Mouse (Mus musculus) gastrocnemius, adult 2 months (tissue): ENCODE measurements around the gene Prdm10. TPM values are rescaled to one million over a fixed set of nuclear protein-coding genes. Genes with fewer than 3 reads are reported as not detected.

ENCODE experiments used
- DNase-seq: peaks from one replicate; pipeline ENCODE4 v3.0.0; 2022
- H3K27ac ChIP-seq: fragments of 200-600 bp; 2 replicates; pipeline ENCODE4 v1.8.1; 2022; ENCODE audit warnings: mild to moderate bottlenecking
- H3K4me3 ChIP-seq: fragments of 200-600 bp; 2 replicates; pipeline ENCODE4 v1.8.1; 2022; ENCODE audit warnings: mild to moderate bottlenecking, moderate library complexity
- CTCF ChIP-seq: fragments of 200-600 bp; IDR thresholded peaks from 2 replicates; pipeline ENCODE4 v1.8.1; 2022; ENCODE audit warnings: antibody characterized with exemption, mild to moderate bottlenecking, moderate library complexity
- intact Hi-C: fragments of 180-260 bp; cut with DNase I; formaldehyde crosslinking; loops from one replicate; pipeline ENCODE4 v1.15.1; 2025
- total RNA-seq, 2 experiments: library from RNA; stranded (reverse); gene quantifications; 2 replicates each; pipeline ENCODE4 v1.2.3; 2021

Gene Prdm10
- total RNA-seq, 2 experiments from 2014 or later = 4.4 to 4.8 TPM

GRCm38 (mm10) chr9:31320734-31321133 is 40.4 kb downstream of the Prdm10 start:
- intact Hi-C loops = no loop called here
- DNase-seq = no peak

GRCm38 (mm10) chr9:31321526-31321925 is 41.2 kb downstream of the Prdm10 start:
- Histone ChIP-seq H3K27ac (no peak overlapping the region), H3K4me3 (no peak overlapping the region)
- intact Hi-C loops = no loop called here
- no peak for DNase-seq
- TF ChIP-seq CTCF = no peak

More at GRCm38 (mm10) chr9:31320734-31321133, 40.4 kb downstream of the Prdm10 start:
- no peak overlapping the region for H3K4me3 ChIP-seq
- no peak for TF ChIP-seq CTCF
- H3K27ac ChIP-seq = no peak overlapping the region

- intact Hi-C loops = no loop called here
These were observed 41.8 kb downstream of the Prdm10 start for GRCm38 (mm10) chr9:31322090-31322489.

GRCm38 (mm10) chr9:31330816-31331215 is 50.5 kb downstream of the Prdm10 start:
- TF ChIP-seq CTCF = no peak
- DNase-seq = no peak
- intact Hi-C loops = no loop called here
- Histone ChIP-seq H3K4me3 (no peak overlapping the region), H3K27ac (no peak overlapping the region)

More at GRCm38 (mm10) chr9:31322090-31322489, 41.8 kb downstream of the Prdm10 start:
- no peak overlapping the region for H3K27ac ChIP-seq
- H3K4me3 ChIP-seq = no peak overlapping the region
- TF ChIP-seq CTCF = no peak
- DNase-seq = no peak

- H3K27ac ChIP-seq = no peak overlapping the region
- DNase-seq = no peak
- TF ChIP-seq CTCF = no peak
- intact Hi-C loops = no loop called here
- no peak overlapping the region for H3K4me3 ChIP-seq
These were observed 50.9 kb downstream of the Prdm10 start for GRCm38 (mm10) chr9:31331246-31331645.

- intact Hi-C loops = no loop called here
- peak; percentile 43 for TF ChIP-seq CTCF
- no peak for DNase-seq
- no peak overlapping the region for H3K4me3 ChIP-seq
- H3K27ac ChIP-seq = no peak overlapping the region
These were observed 51.6 kb downstream of the Prdm10 start for GRCm38 (mm10) chr9:31331906-31332305.

- TF ChIP-seq CTCF = no peak
- intact Hi-C loops = no loop called here
These were observed 52.5 kb downstream of the Prdm10 start for GRCm38 (mm10) chr9:31332826-31333225.

GRCm38 (mm10) chr9:31334991-31335390 is 54.7 kb downstream of the Prdm10 start:
- intact Hi-C loops = no loop called here
- no peak for TF ChIP-seq CTCF
- DNase-seq = no peak
- Histone ChIP-seq H3K4me3 (no peak overlapping the region), H3K27ac (no peak overlapping the region)

More at GRCm38 (mm10) chr9:31332826-31333225, 52.5 kb downstream of the Prdm10 start:
- H3K4me3 ChIP-seq = no peak overlapping the region
- no peak overlapping the region for H3K27ac ChIP-seq
- DNase-seq = no peak

GRCm38 (mm10) chr9:31344289-31344831 is 64.0 kb downstream of the Prdm10 start:
- intact Hi-C loops = no loop called here
- DNase-seq = no peak
- no peak overlapping the region for H3K4me3 ChIP-seq
- no peak overlapping the region for H3K27ac ChIP-seq
- no peak for TF ChIP-seq CTCF

- no peak overlapping the region for H3K4me3 ChIP-seq
- intact Hi-C loops = no loop called here
- no peak for DNase-seq
- H3K27ac ChIP-seq = no peak overlapping the region
- no peak for TF ChIP-seq CTCF
These were observed 66.3 kb downstream of the Prdm10 start for GRCm38 (mm10) chr9:31346575-31347080.

GRCm38 (mm10) chr9:31348458-31348857 is 68.1 kb downstream of the Prdm10 start:
- no peak for TF ChIP-seq CTCF
- DNase-seq = no peak
- intact Hi-C loops = no loop called here
- Histone ChIP-seq H3K27ac (no peak overlapping the region), H3K4me3 (no peak overlapping the region)

GRCm38 (mm10) chr9:31348915-31349314 is 68.6 kb downstream of the Prdm10 start:
- peak; percentile 97 for TF ChIP-seq CTCF
- H3K4me3 ChIP-seq = no peak overlapping the region
- intact Hi-C loops = loop anchor here (1.0 kb wide), 1 partner anchor 198 kb away; no protein-coding TSS in a partner anchor
- no peak overlapping the region for H3K27ac ChIP-seq
- peak; percentile 80 for DNase-seq

GRCm38 (mm10) chr9:31352716-31353115 is 72.4 kb downstream of the Prdm10 start:
- Histone ChIP-seq H3K27ac (no peak overlapping the region), H3K4me3 (no peak overlapping the region)
- DNase-seq = no peak
- intact Hi-C loops = no loop called here
- no peak for TF ChIP-seq CTCF

GRCm38 (mm10) chr9:31353518-31353917 is 73.2 kb downstream of the Prdm10 start:
- intact Hi-C loops = no loop called here
- DNase-seq = no peak
- TF ChIP-seq CTCF = no peak
- Histone ChIP-seq H3K4me3 (no peak overlapping the region), H3K27ac (no peak overlapping the region)
